Mouse (Mus musculus): Measurements from ENCODE around the gene Scarb1. TPM values are rescaled to one million over a fixed set of nuclear protein-coding genes. Genes with fewer than 3 reads are reported as not detected.
A peak's percentile ranks its signal among the peaks of the same experiment; 100 is the strongest.

Scarb1 gene
- total RNA-seq, 2 experiments from 2014 or later: 58.9 to 59.6 TPM

DNA sequence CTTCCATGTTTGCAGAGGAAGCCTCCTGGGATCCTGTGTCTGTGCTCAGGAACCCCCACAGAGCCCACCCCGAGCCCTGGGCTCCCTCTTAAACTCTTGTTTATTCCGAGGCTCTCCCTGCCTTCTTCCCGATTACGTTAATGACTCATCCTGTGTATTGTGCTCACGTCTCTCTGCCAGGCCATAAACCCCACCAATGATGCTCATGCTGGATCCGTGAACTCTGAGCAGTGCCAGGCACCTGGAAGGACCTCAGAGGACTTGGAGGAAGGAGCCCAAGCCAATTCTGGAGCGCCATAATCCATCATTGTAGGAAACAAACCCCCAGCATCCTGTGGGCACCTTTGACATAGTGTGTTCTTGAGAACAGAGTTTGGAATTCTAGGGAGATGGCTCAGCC is 31.7 kb downstream of the Scarb1 start:
- no peak for ATAC-seq (replicated peaks; ENCODE audit: poor library complexity)

DNA sequence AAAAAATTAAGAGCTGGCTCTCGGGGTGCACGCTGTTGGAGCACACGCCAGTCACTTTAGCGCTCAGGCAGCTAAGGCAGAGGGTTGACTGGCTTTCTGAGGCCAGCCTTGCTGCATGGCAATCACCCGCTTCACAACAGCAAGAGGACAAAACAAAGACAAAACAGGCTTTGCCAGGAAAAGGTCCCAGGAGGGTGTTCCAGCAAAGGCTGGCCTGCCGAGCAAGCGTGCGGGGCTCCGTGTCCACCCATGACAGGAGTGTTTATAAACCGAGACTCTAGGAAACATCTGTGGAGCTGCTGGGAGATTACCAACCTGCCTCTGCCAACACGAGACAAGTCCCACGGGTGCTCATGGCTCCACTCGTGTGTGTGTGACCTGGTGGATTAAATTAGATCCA is 34.1 kb downstream of the Scarb1 start:
- no peak for ATAC-seq (replicated peaks; ENCODE audit: poor library complexity)

DNA sequence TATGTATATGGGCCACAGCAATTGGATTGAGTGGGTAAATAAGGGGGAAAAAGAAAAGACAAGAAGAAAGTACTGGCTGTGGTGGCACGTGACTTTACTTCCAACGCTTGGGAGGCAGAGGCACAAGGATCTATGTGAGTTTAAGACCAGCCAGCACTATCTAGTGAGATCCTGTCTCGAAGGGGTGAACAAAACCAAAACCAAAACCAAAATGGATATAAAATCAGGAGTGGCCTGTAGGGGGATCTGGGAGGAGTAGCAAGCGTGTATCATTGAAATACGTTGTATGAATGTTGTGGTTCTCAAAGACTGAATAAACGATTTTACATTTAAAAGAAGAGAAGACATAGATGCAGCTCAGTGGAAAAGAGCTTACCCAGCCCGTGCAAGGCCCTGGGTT is 34.5 kb downstream of the Scarb1 start:
- ATAC-seq (replicated peaks; ENCODE audit: poor library complexity): peak; percentile 57

DNA sequence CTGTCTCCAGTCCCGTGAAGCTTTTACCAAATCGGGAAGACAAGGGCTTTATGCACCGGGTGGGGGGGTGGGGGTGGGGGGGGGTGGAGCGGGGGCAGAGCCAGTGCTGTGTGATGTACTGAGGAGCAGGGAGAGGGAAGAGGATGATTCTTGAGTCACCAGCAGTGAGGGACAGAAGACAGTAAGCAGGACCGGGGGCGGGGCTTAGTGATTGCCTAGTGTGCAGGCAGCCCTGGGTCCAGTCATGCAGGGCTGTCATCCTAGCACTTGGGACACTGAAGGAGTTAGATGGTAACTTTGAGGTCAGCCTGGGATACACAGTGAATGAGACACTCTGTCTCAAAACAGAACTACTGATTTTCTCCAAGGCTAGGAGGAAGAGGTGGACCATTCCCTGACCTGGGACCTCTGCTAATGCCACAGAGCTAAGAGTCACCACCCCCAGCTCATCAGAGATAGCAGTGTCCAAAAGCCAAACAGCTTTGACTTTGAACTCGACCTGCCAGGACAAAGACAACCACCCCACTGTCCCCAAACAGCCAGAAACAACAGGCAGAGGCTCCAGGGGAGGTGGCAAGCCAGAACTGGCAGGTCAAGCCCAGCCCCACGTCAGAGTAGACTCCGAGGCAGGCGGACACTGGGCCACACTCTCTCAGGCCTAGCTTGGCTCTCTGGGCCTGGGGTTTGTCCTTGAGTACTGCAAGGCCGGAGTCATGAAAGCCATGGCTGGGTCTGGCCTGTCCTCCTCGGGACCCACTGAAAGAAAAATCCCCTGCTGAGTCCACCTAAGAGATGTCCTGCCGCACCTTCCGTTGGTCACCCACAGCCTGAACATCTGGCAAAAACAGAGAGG is 35.4 kb downstream of the Scarb1 start:
- no peak for ATAC-seq (replicated peaks; ENCODE audit: poor library complexity)

DNA sequence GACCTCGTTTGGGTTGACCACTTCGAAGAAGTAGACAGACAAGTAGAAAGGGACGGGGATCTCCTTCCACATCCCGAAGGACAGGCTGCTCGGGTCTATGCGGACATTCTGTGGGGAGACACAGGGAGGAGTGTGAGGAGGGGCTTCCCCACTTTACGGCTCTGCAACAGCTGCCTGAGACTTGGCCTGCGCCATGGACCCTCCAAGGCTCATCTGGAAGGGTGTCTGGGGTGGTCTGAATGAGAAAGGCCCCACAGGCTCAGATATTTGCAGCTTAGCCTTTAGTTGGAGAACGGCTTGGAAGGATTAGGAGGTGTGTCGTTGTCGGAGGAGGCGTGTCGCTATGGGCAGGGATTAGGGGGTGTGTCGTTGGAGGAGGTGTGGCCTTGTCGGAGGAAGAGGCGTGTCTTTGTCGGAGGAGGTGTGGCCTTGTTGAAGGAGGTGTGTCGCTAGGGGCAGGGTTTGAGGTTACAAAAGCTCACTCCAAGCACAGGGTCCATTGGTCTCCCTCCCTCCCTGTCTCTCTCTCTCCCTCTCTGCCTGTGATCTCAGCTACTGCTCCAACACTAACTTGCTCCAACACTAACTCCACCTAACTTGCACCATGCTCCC is 36.5 kb downstream of the Scarb1 start:
- ATAC-seq (replicated peaks; ENCODE audit: poor library complexity): peak; percentile 65

DNA sequence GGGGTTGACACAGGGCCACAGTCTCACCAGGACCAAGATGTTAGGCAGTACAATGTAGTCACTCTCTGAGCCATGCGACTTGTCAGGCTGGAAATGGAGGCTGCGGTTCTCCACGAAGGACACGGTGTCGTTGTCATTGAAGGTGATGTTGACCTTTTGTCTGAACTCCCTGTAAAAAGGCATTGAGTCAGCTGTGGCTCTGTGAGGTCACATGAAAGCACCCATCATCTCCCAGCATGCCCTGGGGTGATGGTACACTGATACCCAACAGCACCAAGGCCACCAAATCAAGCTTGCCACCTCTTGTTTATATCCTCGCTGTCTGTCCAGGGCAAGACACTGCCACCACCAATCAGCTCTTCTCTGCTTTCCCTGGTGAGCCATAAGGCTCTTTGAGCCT is 37.8 kb downstream of the Scarb1 start:
- no peak for ATAC-seq (replicated peaks; ENCODE audit: poor library complexity)

DNA sequence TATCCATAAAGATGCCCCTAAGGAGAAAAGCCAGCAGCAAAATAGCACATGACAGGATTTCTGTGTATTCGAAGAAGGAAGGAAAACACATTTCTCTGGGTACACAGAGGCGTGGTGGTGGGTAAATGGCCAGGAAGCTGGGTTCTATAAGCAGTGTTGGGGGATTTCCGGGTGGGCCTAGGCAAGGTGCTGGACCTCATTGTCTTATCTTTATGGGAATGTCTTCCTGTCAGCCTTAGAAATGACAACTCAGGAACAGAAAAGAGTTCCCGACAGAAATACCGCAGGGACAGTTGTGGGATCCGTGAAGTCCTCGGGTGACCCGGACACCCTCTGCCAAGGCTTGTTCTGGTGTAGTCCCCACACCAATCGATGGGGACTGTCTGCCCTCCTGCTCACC is 42.7 kb downstream of the Scarb1 start:
- no peak for ATAC-seq (replicated peaks; ENCODE audit: poor library complexity)

DNA sequence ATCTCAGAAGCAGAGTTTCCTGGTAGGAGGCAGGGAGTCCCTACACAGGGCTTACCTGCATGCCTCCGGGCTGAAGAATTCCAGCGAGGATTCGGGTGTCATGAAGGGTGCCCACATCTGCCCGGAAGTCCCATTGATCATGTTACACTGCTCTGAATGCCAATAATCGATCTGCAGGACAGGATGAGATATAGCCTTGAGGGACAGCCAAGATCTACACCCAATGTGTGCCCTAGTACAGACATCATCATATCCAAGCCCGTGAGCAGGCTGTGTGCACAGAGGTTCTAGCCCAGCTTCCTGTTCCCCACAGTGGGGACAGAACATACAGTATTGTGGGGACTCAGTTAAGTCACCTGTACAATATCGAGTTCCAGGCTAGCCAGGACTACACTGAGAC is 43.7 kb downstream of the Scarb1 start:
- ATAC-seq (replicated peaks; ENCODE audit: poor library complexity): no peak

DNA sequence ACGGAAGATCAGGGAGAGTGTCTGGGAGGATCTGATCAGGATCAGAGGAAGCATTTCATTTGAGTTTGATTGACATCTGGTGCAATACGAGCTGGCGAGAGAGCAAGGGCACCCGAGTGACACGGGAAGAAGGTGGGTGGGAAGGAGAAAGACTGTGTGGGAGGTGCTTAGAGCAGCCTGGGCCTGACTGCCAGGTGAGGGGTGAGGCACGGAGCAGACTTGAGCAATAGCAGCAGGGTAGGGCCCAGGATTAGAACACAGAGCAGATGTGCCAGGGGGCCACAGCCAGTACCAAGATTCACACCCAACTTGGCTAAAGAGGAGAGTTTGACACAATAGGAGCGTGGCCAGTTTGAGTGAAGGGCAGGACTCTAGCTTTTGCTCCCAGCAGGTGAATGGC is 47.9 kb downstream of the Scarb1 start:
- ATAC-seq (replicated peaks; ENCODE audit: poor library complexity): no peak

DNA sequence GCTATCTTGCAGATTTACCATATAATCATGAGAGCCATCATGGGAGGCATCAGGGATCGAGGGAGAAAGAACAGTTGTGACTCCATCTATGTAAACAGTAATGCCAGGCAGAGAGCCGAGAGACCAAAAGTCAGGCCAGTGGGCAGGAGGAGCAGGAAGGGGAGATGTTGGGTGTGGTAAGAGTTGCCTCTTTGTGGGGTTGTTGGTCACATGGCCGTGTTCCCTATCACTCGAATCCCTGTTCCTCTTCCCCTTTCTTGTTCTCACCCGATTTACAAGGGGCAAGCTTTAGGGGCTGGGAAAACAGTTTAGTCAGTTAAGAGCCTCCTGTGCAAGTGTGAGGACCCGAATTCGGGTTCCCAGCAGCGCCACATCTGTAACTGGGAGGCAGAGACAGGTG is 49.0 kb downstream of the Scarb1 start:
- peak; percentile 92 for ATAC-seq (replicated peaks; ENCODE audit: poor library complexity)

DNA sequence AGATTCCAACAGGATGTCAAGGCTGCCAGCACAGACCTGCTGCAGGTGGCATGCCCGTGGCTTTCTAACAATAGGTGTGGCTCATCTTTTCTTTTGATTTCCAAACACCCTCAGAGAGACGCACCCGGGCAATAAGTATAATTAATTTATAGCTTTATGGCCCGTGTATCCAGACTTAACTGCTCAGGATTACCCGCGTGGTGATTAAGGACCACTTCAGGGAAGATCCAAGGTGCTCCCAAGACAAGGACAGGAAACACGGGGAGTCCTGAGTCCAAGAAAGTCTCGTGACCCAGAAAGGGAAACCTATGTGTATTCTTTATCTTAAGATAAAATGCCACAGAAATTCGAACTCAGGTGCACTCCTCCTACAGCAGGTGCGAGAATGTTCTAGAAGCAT is 49.5 kb downstream of the Scarb1 start:
- ATAC-seq (replicated peaks; ENCODE audit: poor library complexity): no peak

DNA sequence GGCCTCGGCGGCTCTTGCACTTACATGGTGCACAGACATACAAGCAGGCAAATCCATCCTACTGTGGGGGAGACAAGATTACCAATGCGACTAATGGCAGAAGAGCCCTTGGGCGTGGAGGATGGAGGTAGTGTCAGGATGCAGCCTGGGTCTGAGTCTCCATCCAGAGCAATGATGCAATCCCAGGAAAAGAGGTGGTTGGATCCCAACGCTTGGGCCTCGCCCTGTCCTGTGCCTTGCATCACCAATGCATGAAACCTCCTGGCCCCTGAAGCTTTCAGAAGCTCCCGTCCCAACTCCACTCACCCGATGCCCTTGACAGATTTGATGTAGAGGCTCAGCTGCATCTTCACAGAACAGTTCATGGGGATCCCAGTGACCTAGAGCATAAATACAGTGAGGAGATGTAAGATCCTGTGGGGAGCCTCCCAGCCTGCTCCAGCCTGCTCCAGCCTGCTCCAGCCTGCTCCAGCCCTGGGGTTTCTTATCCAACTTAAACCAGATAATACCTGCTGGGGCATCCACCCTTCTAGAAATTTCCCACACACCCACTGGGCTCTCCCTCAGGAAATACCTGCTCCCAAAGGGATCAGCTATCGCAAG is 53.7 kb downstream of the Scarb1 start:
- no peak for ATAC-seq (replicated peaks; ENCODE audit: poor library complexity)

DNA sequence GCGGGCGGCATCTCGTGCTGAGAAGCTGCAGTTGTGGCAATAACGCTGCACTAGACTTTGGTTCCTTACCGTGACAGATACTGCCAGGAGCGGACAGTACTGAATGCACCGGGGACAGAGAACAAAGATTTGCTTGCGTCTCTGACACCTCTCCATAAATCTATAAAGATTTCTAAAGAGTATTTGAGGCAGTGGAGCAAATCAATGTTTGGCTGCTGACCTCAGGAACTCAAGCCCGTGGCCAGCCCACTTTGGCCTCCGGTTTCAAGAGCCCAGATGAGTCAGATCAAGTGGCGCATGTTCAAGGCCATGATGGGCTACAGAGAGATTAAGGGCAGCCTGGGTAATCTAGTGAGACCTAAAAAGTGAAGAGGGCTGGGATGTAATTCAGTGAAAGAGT is 54.8 kb downstream of the Scarb1 start:
- ATAC-seq (replicated peaks; ENCODE audit: poor library complexity): no peak

DNA sequence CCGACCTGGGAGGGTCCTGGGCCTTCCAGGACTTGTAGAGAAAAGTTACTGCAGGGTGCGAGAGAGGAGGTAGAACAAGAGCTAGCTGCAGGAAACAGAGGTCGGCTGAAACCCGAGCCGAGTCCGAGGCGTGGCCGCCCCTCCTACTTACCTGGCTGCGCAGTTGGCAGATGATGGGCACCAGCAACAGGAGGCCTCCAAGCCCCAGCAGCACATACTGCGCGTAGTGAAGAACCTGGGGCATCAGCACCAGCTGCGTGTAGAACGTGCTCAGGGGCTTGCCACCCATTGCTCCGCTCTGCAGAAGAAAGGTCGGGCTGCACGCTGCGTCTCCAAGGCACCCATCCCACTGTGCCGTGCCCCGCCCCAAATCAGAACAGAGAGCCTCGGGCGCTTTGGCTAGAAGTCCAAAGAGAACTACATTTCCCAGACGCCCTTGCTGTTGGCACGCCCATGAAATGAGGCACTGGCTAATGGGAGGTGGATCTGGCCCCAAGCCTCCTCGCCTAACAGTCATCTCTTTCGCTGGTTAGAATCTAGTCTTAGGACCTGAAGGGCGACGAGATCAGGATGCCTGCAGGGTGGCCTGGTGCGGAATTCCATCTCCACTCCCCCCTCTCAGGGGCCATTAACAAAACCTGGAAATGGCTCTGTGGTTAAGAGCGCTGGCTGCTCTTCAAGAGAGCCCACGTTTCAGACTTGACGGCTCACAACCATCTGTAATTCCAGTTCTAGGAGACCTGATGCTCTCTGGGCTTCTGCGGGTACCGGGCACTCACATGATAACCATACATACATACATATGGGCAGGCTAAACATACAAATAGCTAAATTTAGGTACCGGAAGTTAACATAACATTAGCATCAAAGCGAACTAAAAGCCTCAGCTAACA is 56.9 kb downstream of the Scarb1 start:
- ATAC-seq (replicated peaks; ENCODE audit: poor library complexity): no peak

DNA sequence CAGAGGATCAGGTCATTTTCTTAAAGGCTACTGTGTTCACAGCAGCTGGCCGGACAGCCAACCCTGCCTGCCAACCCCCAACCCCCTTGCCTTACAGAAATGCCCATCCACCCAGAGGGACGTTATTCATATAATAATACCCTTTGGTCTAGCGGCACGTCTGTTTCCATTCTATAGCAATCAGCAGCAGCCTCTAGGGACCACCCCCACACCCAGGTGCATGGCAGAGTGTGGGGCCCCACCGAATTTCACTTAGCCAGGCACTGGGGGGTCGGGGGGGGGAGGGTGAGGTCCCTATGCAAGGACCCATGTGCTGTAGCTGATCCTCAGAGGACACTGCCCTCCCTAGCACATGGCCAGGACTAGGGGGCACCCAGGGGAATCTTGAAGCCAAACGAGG is 61.7 kb downstream of the Scarb1 start:
- ATAC-seq (replicated peaks; ENCODE audit: poor library complexity): no peak

DNA sequence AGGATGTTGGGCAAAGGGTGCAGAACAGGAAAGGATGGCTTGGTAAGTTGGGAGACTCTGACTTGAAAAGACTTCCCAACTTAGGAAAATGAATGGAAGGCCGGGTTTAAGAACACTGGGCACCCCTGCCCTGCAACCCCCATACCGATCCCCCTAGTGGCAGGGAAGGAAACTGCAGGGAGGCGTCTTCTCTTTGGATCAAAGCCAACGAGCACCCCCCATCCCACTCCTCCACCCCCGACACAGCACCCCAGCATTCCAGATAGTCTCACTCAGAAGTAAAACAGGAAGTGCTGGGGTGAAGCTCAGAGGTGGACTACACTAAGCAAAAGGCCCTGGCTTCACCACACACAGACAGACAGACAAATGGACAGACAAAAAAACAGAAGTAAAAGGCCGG is 62.6 kb downstream of the Scarb1 start:
- ATAC-seq (replicated peaks; ENCODE audit: poor library complexity): peak; percentile 30

DNA sequence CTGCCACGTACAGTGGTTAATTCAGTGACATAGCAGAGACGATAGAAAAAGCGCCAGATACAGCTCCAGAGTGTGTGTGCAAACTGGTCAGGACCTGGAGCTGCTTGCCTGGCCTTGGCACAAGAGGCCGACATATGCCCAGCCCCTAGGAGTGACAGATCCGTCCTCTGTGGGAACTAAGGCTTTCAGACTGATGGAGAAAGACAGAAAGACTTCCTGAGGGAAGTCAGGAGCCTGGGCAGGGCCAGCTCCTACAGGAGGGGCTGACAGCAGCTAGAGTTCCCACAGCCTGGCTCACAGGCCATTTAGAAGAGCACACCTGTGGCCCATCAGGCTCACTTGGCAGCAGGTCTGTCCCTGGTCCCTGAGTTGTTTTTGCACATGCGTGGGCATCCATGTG is 63.6 kb downstream of the Scarb1 start:
- ATAC-seq (replicated peaks; ENCODE audit: poor library complexity): no peak

DNA sequence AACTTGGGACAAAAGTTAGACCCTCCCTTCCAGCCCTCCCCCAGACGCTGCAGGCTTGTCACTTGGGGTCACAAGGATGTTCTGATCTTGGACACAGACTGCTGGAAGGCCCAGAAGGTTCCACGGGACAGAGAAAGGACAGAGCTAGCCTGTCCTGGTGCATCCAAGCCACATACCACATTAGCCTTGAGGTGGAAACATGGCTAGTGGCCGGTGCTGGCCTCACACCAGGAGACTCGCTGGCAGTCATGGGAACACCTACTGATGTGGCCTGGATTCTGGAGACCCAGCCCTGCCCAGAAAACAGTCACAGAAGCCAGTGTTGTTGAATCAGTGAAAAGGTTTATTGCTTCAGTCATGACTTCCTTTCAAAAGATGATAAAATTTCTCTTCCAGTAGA is 64.1 kb downstream of the Scarb1 start:
- no peak for ATAC-seq (replicated peaks; ENCODE audit: poor library complexity)

DNA sequence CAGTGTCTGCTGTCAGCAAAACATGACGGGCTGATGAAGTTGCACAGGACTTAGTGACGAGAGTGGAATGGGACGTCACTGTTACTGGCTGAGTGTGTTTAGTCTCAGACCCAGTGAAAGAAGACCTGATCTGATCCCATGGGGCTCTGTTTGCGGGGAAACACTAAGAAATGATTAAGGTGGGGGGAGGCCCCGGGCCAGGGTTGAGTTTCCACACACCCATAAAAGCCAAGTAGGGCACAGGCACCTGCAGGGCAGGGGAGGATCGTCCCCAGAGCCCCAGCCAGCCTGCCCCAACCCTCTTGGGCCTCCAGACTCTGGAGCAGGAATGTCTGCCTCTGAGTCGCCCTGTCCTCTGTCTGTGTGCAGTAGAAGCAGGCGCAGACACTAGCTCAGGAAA is 65.6 kb downstream of the Scarb1 start:
- no peak for ATAC-seq (replicated peaks; ENCODE audit: poor library complexity)

DNA sequence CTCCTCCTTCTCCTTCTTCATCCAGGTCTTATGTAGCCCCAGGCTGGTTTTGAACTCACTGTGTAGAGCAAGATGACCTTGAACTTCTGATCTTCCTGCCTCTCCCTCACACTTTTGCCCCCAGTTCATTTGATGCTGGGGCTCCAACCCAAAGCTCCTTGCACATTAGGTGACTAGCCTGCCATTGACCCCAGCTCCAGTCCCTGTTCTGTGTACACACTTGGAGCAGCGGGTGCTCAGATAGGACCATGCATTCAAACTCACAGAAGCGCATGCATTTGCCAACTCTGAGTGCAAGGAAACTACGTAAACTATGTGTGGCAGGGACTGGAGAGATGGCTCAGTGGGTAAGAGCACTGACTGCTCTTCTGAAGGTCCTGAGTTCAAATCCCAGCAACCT is 66.1 kb downstream of the Scarb1 start:
- no peak for ATAC-seq (replicated peaks; ENCODE audit: poor library complexity)

DNA sequence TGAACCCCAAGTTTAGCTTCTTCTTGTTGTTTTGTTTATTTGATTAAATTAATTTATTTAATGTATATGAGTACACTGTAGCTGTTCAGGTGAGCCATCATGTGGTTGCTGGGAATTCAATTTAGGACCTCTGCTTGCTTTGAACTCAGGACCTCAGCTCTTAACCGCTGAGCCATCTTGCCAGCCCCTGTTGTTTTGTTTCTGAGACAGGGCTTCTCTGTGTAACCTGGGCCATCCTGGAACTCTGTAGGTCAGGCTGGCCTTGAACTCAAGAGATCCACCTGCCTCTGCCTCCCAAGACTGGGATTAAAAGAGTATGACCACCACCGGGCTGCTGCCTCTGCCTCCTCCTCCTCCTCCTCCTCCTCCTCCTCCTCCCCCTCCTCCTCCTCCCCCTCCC is 66.7 kb downstream of the Scarb1 start:
- ATAC-seq (replicated peaks; ENCODE audit: poor library complexity): no peak
